Mouse (Mus musculus) Muller cell, postnatal 12 days (primary cell): ENCODE measurements around the gene Fam222b.

Source experiments
- DNase-seq: peaks from one replicate; pipeline ENCODE4 v3.0.0-alpha.2; 2015; ENCODE audit errors: inconsistent ontology term

Fam222b gene

DNA sequence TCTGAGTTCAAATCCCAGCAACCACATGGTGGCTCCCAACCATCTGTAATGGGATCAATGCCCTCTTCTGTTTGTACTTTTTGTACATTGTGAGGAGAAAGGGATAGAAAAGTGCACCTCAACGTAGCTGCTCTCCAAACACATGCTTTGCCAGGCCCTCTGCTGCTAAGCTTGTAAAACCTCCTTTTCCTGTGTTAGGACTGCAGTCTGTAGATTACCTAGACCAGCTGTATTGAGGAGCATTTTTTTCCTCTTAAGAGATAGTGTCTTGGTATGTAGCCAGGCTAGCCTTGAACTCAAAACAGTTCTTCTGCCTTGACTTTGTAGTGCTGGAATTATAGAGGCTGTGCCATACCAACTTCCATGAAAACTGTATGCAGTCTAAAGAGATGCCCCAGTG, 41.7 kb downstream of the Fam222b start:
- DNase-seq = no peak

DNA sequence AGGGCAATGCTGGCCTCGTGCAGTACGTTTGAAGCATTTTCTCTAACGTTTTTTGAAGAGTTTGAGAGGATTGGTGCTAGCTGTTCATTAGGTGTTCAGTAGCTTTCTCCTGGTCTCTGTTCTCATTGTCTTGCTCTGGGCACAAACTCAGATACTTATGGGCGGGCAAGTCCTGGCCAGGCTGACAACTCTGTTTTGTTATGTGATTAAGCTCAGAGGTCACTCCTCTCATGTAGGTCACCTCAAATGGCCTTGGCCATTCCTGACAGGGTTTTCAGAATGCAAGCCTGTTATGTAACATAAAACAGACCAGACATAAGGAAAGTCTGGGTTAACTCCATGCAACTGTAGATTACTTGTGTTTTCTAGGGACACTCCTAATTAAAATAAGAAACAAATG, 43.1 kb downstream of the Fam222b start:
- no peak for DNase-seq

DNA sequence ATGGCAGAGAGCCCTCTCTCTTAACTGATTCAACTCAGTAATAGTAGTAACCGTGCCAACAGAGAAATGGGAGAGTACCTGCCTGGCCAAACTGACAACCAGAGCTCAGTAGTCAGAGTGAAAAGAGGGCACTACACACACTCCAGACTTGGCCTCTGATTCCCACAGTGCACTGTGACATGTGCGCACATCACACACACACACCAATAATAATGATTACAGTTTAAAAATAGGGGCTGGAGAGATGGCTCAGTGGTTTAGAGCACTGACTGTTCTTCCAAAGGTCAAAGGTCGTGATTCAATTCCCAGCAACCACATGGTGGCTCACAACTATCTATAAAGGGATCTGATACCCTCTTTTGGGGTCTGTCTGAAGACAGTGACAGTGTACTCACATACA, 43.6 kb downstream of the Fam222b start:
- DNase-seq = no peak

DNA sequence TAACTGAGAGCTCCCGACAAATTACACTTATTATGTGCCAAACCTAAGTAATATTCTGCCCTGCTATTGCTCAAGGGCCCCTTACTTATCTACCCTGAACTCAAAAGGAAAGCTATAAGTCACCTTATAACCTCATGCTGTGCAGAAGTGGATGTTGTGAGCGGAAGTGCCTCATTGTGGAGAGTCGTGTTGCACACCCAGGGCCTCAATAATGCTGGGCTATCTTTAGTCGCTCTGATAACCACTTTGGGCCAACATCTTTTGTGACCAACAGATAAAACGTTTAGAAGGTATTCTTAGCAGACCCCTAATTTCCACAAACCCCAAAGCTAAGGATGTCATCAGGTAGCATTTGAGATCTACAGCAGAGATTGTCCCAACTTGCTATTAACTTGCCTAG, 46.2 kb downstream of the Fam222b start:
- DNase-seq = no peak

DNA sequence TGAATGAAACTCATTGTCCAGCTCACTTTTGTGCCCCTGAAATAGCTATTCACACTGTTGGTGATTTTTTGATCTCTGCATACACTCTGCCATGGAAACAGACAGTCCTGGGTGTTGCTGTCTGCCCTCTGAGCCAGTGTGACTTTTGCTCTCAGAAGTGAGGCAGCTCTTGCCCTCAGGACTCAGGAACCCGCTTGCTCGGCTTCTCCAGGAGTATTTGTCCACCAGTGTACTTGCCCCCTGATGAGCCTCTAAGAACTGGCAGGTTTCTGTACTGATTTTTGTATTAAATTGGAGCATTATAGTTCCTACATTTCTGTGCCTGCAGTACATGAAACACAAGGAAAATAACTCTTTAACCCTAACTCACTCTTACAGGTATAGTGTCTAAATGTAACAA, 49.1 kb downstream of the Fam222b start:
- no peak for DNase-seq

DNA sequence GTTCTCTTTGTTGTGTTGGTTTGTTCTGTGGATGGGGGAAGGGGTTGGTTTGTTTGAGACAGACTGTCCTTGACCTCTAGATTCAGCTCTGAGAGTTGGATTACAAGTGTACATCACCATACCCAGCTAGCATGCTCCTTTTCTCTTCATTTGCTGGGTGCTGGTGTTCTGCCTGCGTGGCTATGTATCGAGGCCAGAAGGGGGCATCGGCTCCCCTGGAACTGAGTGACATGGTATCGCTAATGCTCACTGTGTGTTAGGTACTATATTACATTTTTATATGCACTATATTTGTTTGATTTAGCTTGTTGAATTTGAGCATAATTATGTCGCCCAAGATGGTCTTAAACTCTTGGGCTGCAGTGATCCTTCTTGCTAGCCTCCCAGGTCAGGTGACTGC, 51.7 kb downstream of the Fam222b start:
- no peak for DNase-seq

DNA sequence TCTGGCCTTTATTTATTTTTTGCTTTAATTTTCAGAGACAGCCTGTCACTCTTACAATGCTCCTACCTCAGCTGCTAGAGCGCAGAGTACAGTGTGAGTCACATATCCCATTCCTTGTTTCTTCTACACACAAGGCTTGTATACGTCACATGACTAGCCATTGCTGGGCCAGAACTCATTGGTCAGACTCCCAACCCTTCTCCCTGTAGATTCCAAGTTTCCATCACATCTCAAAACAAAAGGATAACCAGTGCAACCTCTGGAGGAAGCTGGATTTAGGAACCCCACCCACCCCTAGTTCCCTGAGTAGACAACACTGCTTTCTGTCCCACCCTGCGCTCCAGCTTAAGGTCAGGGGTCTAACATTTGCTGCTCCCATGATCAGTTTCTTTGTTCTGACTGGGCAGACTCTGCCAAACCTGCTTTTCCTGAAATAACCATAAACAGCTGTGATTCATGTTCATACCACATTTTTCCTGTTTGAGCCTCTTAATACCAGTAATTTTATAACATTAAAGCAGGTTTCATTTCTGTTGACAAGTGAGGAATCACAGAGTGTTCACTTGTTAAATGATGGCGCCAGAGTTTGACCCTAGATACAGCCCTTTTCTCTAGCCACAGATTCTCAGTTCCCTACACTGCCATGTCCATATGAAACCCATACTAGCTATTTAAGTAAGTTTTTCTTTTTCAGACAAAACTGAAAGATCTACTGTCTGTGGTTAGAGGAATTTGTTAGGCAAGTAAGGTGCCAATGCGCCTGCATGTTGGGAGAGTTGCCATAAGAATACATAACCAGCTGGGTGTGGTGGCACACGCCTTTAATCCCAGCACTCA, 52.5 kb downstream of the Fam222b start:
- no peak for DNase-seq

DNA sequence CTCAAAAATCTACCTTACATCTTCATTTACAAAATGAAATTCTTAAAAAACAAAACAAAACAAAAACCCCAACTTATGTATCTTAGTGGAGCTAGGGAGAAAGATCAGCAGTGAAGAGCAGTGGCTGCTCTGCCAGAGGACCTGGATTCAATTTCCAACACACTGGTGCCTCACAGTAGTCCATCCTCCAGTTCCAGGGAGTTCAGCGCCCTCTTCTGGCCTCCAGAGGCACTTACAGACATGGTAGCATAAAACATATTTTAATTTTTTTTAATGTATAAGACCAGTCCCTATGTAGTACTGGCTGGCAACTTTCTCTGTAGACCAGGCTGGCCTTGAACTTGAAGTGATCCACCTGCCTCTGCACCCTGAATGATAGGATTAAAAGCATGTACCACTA, 56.7 kb downstream of the Fam222b start:
- no peak for DNase-seq

DNA sequence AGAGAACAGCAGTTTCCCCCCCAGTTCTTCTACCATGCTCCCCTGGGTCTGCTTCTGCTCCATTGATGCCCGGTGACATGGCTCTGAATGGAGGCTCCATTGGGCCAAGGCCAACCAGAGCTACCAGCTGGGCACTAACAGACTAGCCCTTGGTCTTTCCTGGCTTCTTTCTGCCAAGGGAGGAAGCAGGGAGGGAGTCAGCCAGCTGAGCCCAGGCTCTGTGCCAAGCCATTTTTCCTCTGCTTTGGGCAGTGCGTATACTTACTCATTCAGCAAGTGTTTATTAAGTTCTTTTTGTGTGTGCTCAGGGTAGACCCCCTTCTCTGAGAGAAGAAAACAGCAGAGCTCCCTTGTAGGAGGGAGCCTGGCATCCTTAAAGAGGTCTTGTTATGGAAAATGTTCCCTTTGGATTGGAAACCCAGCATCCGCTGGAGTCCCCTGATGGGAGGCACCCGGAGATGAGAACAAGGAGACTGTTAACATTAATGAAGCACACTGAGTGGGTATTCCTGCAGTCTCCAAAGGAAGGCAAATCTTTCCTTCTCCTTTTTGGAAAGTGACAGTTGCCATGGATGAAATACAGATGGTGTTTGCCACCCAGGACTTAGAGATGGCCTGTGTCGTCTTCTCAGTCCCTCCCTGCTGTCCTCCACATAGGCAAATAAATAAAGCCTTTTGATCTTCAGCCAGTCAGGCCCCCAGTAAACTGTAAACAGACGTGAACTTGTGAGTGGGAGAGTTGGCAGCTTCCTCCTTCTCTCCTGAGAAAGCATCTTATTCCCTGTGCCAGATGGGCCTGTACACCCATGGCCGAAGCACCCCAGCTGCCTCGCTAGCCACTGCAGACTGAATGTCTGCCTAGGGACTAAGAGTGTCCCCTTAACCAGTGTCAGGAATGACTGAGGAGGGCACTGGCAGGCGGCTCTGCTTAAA, 58.1 kb downstream of the Fam222b start:
- DNase-seq = peak; percentile 92

DNA sequence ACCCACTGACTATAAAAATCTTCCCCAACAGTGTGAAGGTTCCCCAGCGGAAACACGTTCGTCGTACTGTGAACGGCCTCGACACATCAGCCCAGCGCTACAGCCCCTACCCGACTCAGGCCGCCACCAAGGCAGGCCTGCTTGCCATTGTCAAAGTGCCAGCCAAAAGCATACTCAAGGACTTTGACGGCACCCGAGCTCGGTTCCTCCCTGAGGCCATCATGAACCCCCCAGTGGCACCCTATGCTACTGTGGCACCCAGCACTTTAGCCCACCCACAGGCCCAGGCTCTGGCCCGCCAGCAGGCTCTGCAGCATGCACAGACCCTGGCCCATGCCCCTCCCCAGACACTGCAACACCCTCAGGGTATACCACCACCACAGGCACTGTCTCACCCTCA, 59.3 kb downstream of the Fam222b start:
- DNase-seq = no peak

DNA sequence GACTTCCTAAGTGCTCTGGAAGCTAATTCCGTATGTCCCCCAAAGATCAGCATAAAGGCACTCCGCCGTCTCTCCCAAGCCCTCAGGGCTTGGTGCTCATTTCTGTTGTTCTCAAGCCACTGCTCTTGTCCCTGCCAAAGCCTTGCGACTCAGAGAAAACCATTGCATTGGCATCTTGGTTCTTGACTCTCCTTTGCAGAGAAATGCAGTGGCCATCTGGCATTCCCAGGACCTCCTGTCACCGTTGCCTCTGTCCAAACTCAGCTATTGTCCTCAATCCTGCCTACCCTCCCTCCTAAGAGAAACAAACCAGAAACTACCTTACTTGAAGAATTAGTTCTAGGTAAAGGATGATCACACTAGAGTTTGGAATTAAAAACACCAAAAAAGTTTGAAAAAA, 61.2 kb downstream of the Fam222b start:
- no peak for DNase-seq

DNA sequence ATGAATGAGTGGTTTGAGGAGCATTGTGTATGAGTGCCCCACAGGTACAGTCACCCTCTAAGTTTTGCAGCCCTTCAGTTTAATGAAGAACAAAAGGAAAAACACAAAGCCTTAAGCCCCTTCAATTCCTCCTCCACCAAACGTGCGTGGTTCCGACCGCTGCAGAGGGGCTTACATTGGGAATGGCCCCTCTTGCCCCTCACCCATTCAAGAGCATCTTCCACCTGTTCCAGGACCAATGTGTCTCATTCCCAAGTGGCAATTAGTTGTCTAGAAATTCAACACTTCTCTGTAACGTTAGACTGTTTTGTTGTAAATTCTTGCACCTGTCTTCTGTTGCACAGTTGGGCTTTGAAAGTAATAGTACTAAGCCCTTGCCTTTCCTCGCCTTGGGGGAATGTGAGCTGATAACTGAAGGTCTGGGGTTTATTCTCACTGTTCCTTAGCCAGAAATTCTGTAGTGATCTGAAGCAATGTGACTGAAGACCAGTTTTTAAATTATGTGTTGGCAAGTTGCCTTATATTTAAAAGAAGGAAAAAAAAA, 61.8 kb downstream of the Fam222b start:
- DNase-seq = no peak

DNA sequence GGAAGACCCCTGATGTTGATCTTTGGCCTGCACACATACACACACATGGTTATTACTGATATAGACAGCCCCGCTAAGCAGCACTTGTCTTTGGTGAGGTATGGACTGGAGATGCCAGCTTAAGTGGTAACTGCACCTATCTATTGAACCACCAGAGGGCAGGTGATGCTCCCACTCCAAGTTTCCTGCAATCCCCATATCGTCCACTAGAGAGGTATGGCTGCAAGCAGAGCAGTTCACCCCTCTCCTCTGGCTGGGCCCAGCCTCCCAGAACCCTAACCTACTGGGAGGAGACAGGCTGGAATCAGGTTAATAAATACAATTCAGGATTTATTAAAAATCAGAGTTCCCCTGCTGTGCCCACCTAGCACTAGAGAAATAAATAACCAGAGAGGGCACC, 64.6 kb downstream of the Fam222b start:
- peak; percentile 86 for DNase-seq

DNA sequence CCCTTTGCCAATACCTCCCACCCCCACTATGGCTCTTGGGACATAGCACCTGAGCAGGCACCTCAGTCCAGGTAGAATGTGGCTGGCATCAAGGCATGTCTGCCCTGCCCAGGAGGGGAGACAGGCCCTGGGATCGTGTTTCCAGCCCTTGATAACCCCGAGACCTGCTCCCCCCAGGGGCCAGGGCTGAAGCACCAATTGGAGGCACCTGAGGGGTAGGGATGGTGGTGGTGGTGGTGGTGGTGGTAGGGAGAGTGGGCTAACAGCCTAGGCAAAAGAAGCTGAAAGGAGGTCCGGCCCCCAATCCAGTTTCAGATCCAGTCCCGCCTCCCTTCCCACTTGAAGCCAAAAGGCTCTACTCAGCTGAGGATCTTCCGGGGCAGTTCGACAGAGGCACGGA, 65.1 kb downstream of the Fam222b start:
- no peak for DNase-seq

DNA sequence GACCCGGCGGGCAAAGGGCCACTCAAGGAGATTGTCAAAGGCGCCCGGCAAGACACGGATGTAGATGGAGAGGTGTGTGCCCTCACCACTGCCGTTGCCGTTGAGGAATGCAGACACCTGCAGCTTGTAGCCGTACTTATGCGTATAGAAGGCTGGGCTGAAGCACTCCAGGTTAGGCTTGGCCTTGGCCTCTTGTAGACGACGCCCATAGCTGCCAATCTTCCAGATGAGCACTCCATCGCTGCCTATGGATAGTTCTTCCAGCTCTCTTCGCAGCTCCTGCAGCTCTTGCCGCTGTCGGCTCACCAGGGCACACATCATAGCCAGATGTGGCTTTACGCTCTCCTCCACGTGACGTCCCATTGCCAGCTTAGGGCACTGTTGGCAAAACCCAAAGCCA, 65.7 kb downstream of the Fam222b start:
- DNase-seq = no peak

DNA sequence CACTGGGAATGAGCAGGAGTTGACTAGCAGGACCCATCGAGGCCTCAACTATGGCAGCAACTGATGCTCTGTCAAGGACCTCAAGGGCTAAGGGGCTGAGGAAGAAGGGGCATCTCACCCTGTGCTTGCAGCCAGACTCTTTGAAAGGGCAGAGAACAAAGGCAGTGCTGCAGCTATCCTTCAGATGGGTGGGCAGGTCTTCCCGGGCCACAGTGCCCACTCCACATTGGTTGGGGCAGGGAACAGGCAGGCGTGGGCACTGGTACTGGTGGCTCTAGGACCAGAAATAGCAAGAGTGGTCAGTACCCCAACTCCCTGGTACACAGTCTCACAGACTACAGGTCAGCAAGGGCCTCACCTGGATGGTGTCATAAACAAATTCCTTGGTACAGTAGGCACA, 66.2 kb downstream of the Fam222b start:
- DNase-seq = no peak

DNA sequence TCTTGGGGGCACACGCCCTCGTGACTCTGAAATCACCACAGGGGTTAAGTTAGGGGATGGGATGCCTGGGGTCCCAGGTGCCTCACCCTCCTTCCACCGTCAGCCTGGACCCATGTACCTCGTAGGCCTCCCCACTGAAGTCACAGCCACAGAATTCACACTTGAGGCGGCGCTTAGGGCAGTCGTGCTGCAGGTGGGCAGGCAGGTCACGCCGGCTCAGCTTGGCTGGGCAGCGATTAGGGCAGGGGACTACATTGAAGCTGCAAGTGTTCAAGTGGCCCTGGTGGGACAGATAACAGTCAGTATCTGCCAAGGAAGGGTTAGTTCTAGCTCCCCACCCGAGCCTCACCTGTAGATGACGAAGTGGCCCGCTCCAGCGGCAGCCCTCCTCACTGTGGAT, 66.7 kb downstream of the Fam222b start:
- no peak for DNase-seq

DNA sequence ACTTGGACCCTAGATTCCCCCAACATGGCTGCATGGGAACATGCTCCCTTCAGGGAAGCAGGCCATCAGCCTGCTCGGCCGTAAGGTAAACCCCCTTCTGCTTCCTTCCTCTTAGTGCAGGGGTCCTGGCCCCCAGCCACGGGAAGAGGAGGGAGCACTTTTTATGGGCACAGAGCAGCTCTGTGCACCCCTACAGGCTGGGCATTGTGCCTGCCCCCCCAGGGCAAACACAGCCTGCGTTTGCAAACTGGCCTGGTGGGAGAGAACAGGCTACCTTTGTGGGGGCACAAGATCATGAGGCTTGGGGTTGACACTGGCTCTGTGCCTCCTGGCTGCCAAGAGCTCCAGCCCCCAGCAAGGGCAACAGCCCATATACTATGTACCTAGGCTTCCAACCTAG, 67.5 kb downstream of the Fam222b start:
- DNase-seq = no peak

DNA sequence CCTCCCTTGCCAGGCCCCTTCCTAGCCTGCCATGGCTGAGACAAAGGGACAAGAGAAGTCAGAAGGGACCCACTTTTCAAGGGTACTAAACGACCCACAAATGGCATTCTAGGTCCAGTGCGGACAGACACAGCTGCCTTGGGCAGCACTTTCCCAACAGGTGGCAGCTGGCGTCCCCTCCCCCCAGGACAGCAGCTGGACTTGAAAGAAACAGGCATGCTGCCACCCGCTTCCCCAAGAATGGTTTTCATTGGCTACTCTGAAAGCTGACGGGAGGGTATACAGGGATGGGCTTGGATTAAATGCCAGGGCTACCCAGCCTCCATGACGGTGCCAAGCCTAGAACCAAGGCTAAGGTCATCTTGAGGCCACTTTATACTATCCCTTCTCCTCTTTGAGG, 68.0 kb downstream of the Fam222b start:
- peak; percentile 43 for DNase-seq

DNA sequence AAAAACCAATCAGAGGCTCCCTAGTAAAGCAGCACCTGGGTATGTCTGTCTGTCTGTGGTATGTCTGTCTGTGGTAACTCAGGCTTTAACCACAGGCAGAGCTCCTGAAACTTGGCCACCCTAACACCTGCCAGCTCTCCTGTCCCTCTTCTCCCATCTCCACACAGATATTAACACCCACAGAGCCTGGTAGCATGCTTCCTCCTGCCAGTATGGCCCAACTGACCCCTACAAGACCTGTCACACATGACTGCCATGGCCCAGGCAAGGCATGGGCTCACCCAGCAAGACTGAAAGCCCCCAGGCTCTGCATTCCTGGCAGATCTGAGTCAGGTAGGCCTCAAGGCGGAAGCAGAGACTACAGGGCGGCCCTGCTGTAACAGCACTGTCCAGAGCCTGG, 68.6 kb downstream of the Fam222b start:
- peak; percentile 21 for DNase-seq

DNA sequence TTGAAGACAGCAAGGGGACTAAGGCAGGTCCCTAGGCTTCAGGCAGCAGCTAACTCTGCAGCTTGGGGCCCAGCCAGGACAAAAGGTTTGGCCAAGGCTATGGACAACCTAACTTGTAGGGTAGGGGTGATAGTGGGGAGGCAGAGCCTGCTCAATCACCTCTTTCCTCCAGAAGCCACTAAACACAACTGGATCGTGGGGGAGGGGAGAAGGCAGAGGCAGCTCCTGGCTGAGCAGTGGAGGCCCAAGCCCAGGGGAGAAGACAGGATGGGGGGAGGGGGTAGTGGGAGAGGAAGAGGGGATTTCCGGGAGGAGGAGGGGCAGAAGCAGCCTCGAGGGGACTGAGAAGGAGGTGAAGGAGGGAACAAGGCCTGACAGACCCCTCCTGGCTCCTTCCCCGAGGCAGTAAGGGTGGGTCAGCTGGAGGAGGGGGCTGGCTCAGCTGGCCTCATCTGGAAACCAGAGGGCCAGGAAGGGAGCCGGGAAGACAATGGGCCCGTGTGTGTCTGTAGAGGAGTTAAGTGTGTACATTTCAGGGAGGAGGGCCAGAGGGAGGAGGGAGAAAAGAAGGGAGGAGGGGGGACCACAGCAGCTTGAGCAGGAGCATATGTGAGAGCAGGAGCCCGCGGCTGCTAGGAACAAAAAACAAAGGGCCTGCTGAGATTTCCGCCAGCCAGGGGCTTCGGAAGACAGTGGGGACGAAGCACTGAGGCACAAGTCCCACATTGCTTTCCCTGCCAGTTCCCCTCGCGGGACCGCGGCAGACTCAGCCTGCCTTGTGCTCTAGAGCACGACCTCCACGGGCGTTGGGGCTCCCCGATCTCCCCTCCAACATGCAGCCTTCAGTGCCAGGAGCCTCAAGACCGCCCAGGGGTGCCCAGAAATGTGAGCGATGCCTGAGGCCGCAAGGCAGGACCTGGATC, 69.5 kb downstream of the Fam222b start:
- DNase-seq = peak; percentile 47

DNA sequence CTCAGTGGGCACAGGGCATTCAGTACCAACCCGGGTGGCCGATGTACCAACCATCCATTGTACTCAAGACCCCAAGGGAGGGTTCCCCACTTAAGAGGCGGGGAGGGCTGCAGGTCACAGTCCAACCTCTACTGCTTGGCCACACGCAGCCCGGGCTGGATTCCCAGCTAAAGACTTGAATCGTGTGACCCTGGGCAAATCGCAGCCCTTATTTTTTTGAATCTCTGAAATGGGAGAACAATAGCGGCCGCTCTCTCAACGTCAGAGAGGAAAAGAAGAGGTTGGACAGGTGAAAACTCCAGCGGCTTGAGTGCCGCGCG, 70.1 kb downstream of the Fam222b start:
- no peak for DNase-seq
